8 mouse cellular contexts compared by ENCODE assay signal in the genomic region with DNA sequence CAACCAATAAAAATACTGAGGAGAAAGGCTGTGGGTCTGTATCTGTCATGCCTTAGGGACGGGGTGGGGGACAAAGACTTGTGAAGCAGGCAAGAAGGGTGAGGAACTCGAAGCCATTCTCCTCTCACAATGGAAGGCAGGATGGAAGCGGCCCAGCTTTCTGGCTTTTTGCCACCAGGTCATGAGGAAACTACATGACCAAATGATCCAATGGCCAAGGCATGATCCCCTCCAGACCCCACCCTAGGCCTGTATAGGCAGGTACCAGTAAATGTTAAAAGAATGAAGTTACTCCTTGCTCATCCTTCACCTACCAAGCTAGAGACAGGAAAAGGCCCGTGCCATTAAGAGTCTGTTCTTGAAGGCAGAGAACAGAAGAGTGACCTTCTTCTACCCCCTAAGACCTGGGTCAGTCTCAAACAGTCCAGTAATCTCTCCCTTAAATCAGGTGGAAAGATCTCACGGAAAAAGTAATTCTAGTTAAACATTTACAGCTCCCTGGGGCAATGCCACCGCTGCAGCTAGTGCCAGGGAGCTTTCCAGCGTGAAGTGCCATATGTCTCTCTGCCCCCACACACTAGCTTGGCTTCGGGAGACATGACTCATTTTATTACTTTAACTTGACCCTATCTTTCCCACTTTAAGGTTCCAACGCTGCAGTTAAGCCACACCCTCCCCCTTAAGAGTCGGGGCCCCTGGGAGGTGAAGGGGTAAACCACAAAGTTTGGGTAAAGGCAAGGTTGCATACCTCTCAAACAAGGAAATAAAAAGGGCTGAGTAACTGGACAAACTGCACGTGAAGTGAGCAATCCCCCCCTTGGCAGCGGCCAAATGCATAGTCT. TPM values are rescaled to one million over a fixed set of nuclear protein-coding genes. Genes with fewer than 3 reads are reported as not detected.
DNase-seq lines count a peak whose midpoint lies in the region; ATAC-seq and TF ChIP-seq lines count a peak whose summit lies in the region.

No protein-coding gene starts in this region.

- 78% methylated on average over 12 of the region's 12 CpGs for WGBS in embryonic facial prominence, embryonic 11.5 days
- WGBS in intestine, postnatal 0 days, result 36% methylated on average over 12 of the region's 12 CpGs
- WGBS in liver, embryonic 16.5 days (ENCODE audit: insufficient replicate concordance), result 40% methylated on average over 12 of the region's 12 CpGs
- WGBS in stomach, embryonic 15.5 days, result 49% methylated on average over 12 of the region's 12 CpGs

- H3K9me3 ChIP-seq in embryonic facial prominence, embryonic 11.5 days (replicated peaks; ENCODE audit: control insufficient read depth, low read length), result no peaks in the 10 kb centered on the region
- no peaks in the 10 kb centered on the region for H3K9me3 ChIP-seq in intestine, postnatal 0 days (ENCODE audit: control insufficient read depth)
- H3K9me3 ChIP-seq in liver, embryonic 16.5 days (replicated peaks; ENCODE audit: control insufficient read depth, low read length), result no peaks in the 10 kb centered on the region
- H3K9me3 ChIP-seq in stomach, embryonic 15.5 days, result no peaks in the 10 kb centered on the region

- TF ChIP-seq CTCF in intestine, postnatal 0 days (IDR thresholded peaks at IDR 0.05; ENCODE audit: low read depth), result no peak

- peak overlapping the region; percentile 67 for H3K4me3 ChIP-seq in embryonic facial prominence, embryonic 11.5 days (ENCODE audit: low read depth, low read length)
- H3K4me3 ChIP-seq in intestine, postnatal 0 days (ENCODE audit: low read depth, low read length), result peak overlapping the region; percentile 89
- peak overlapping the region; percentile 74 for H3K4me3 ChIP-seq in liver, embryonic 16.5 days (ENCODE audit: low read depth, low read length)
- peak overlapping the region; percentile 82 for H3K4me3 ChIP-seq in stomach, embryonic 15.5 days (replicated peaks)

- DNase-seq in right cerebral cortex, adult 18-20 months, result peak; percentile 50
- DNase-seq in right cerebral cortex, postnatal 25 days, result no peak
- DNase-seq in embryonic facial prominence, embryonic 11.5 days (ENCODE audit: low spot score), result no peak
- no peak for DNase-seq in adrenal gland, adult (ENCODE audit: inconsistent age in 2 of 2, low spot score in 1 of 2)
- DNase-seq in gastrocnemius, postnatal 4 days (ENCODE audit: low spot score in 2 of 2), result no peak

- peak overlapping the region; percentile 69 for H3K9ac ChIP-seq in embryonic facial prominence, embryonic 11.5 days (replicated peaks; ENCODE audit: low read length)
- peak overlapping the region; percentile 76; the same call in 1 of the 2 replicates for H3K9ac ChIP-seq in intestine, postnatal 0 days (ENCODE audit: low read depth, low read length)
- peak overlapping the region; percentile 76 for H3K9ac ChIP-seq in liver, embryonic 16.5 days (ENCODE audit: low read depth, low read length)
- H3K9ac ChIP-seq in stomach, embryonic 15.5 days, result peak overlapping the region; percentile 49

- H3K27me3 ChIP-seq in embryonic facial prominence, embryonic 11.5 days (ENCODE audit: control insufficient read depth, insufficient read depth, low read length), result no peaks in the 10 kb centered on the region
- H3K27me3 ChIP-seq in intestine, postnatal 0 days (replicated peaks; ENCODE audit: control insufficient read depth, insufficient read depth, low read length), result no peaks in the 10 kb centered on the region
- no peaks in the 10 kb centered on the region for H3K27me3 ChIP-seq in liver, embryonic 16.5 days (ENCODE audit: control insufficient read depth, insufficient read depth, low read depth, low read length)
- H3K27me3 ChIP-seq in stomach, embryonic 15.5 days (replicated peaks), result no peaks in the 10 kb centered on the region

- H3K27ac ChIP-seq in embryonic facial prominence, embryonic 11.5 days (replicated peaks; ENCODE audit: low read depth, low read length), result no peak overlapping the region
- H3K27ac ChIP-seq in intestine, postnatal 0 days (ENCODE audit: low read depth, low read length), result peak overlapping the region; percentile 84
- peak overlapping the region; percentile 61; the same call in 1 of the 2 replicates for H3K27ac ChIP-seq in liver, embryonic 16.5 days (ENCODE audit: low read length)
- H3K27ac ChIP-seq in stomach, embryonic 15.5 days, result peak overlapping the region; percentile 76

- peaks cover 4% of the 10 kb centered on the region; the same call in 1 of the 2 replicates for H3K4me1 ChIP-seq in embryonic facial prominence, embryonic 11.5 days (ENCODE audit: control insufficient read depth, insufficient read depth, low read length)
- H3K4me1 ChIP-seq in intestine, postnatal 0 days (replicated peaks; ENCODE audit: control insufficient read depth, insufficient read depth, low read length), result peaks cover 18% of the 10 kb centered on the region
- peaks cover 21% of the 10 kb centered on the region for H3K4me1 ChIP-seq in liver, embryonic 16.5 days (ENCODE audit: control insufficient read depth, low read depth, low read length)
- H3K4me1 ChIP-seq in stomach, embryonic 15.5 days, result peaks cover 27% of the 10 kb centered on the region

- peak overlapping the region; percentile 82 for H3K4me2 ChIP-seq in embryonic facial prominence, embryonic 11.5 days (ENCODE audit: low read depth, low read length)
- H3K4me2 ChIP-seq in intestine, postnatal 0 days (replicated peaks; ENCODE audit: low read depth), result peak overlapping the region; percentile 75
- peak overlapping the region; percentile 66 for H3K4me2 ChIP-seq in liver, embryonic 16.5 days (ENCODE audit: low read depth, low read length)
- H3K4me2 ChIP-seq in stomach, embryonic 15.5 days, result peak overlapping the region; percentile 82

- no peak for ATAC-seq in embryonic facial prominence, embryonic 11.5 days (replicated peaks; ENCODE audit: insufficient number of reproducible peaks, low FRiP score, low TSS enrichment, low read depth)
- ATAC-seq in intestine, postnatal 0 days, result peak; percentile 66
- no peak for ATAC-seq in liver, embryonic 16.5 days (ENCODE audit: low read depth)
- ATAC-seq in stomach, embryonic 15.5 days (ENCODE audit: insufficient read depth, low FRiP score, low read depth), result peak; percentile 38; the same call in 1 of the 2 replicates

- H3K36me3 ChIP-seq in embryonic facial prominence, embryonic 11.5 days (replicated peaks; ENCODE audit: control insufficient read depth, insufficient read depth, low read depth, low read length), result no peaks in the 10 kb centered on the region
- H3K36me3 ChIP-seq in intestine, postnatal 0 days (ENCODE audit: control insufficient read depth, insufficient read depth), result no peaks in the 10 kb centered on the region; the same call in 1 of the 2 replicates
- H3K36me3 ChIP-seq in liver, embryonic 16.5 days (ENCODE audit: control insufficient read depth, insufficient read depth), result peaks cover 2% of the 10 kb centered on the region; the same call in 1 of the 2 replicates
- H3K36me3 ChIP-seq in stomach, embryonic 15.5 days, result peaks cover 3% of the 10 kb centered on the region; the same call in 1 of the 2 replicates

RNA-seq across cellular contexts. Expression of a gene that starts 1.2 kb away (rescaled TPM):
- 1.6 and 1.8 TPM in 2 replicates for polyA plus RNA-seq in embryonic facial prominence, embryonic 11.5 days (2014; fragmentation: Nextera tagmentation; extraction: Ambion mirVana)
- 0.26 and 0.47 TPM in 2 replicates for polyA plus RNA-seq in intestine, postnatal 0 days (2015; fragmentation: Nextera tagmentation; extraction: Ambion mirVana)
- polyA plus RNA-seq in liver, embryonic 16.5 days (2015; fragmentation: Nextera tagmentation; extraction: Ambion mirVana), result 0.70 and 0.74 TPM in 2 replicates
- 0.85 and 1.1 TPM in 2 replicates for polyA plus RNA-seq in stomach, embryonic 15.5 days (2015; fragmentation: Nextera tagmentation; extraction: Ambion mirVana)
- under 1 TPM; 0.32 to 0.39 TPM for total RNA-seq in gastrocnemius, postnatal 4 days (2021)

RNA-seq across cellular contexts. Expression of a gene that starts 1.3 kb away (rescaled TPM):
- 193 and 212 TPM in 2 replicates for polyA plus RNA-seq in embryonic facial prominence, embryonic 11.5 days (2014; fragmentation: Nextera tagmentation; extraction: Ambion mirVana)
- 255 and 276 TPM in 2 replicates for polyA plus RNA-seq in intestine, postnatal 0 days (2015; fragmentation: Nextera tagmentation; extraction: Ambion mirVana)
- 77.7 and 79.9 TPM in 2 replicates for polyA plus RNA-seq in liver, embryonic 16.5 days (2015; fragmentation: Nextera tagmentation; extraction: Ambion mirVana)
- polyA plus RNA-seq in stomach, embryonic 15.5 days (2015; fragmentation: Nextera tagmentation; extraction: Ambion mirVana), result 202 and 221 TPM in 2 replicates
- total RNA-seq in gastrocnemius, postnatal 4 days (2021), result 10 to 100 TPM; 59.8 to 71.2 TPM

RNA-seq across cellular contexts. Expression of a gene that starts 17.2 kb away (rescaled TPM):
- polyA plus RNA-seq in embryonic facial prominence, embryonic 11.5 days (2014; fragmentation: Nextera tagmentation; extraction: Ambion mirVana), result 2.4 and 3.5 TPM in 2 replicates
- polyA plus RNA-seq in intestine, postnatal 0 days (2015; fragmentation: Nextera tagmentation; extraction: Ambion mirVana), result 4.6 and 4.7 TPM in 2 replicates
- polyA plus RNA-seq in liver, embryonic 16.5 days (2015; fragmentation: Nextera tagmentation; extraction: Ambion mirVana), result 4.3 and 5.4 TPM in 2 replicates
- 17.9 and 19.8 TPM in 2 replicates for polyA plus RNA-seq in stomach, embryonic 15.5 days (2015; fragmentation: Nextera tagmentation; extraction: Ambion mirVana)
- total RNA-seq in gastrocnemius, postnatal 4 days (2021), result 1 to 10 TPM in 1 of 2 experiments, under 1 TPM in 1; 0.83 to 1.7 TPM

RNA-seq across cellular contexts. Expression of a gene that starts 24.1 kb away (rescaled TPM):
- 114 and 117 TPM in 2 replicates for polyA plus RNA-seq in embryonic facial prominence, embryonic 11.5 days (2014; fragmentation: Nextera tagmentation; extraction: Ambion mirVana)
- polyA plus RNA-seq in intestine, postnatal 0 days (2015; fragmentation: Nextera tagmentation; extraction: Ambion mirVana), result 148 and 157 TPM in 2 replicates
- polyA plus RNA-seq in liver, embryonic 16.5 days (2015; fragmentation: Nextera tagmentation; extraction: Ambion mirVana), result 72.2 and 75.2 TPM in 2 replicates
- polyA plus RNA-seq in stomach, embryonic 15.5 days (2015; fragmentation: Nextera tagmentation; extraction: Ambion mirVana), result 131 and 138 TPM in 2 replicates
- total RNA-seq in gastrocnemius, postnatal 4 days (2021), result 10 to 100 TPM; 48.6 to 48.8 TPM

RNA-seq across cellular contexts. Expression of a gene that starts 24.5 kb away (rescaled TPM):
- polyA plus RNA-seq in embryonic facial prominence, embryonic 11.5 days (2014; fragmentation: Nextera tagmentation; extraction: Ambion mirVana), result 158 and 160 TPM in 2 replicates
- polyA plus RNA-seq in intestine, postnatal 0 days (2015; fragmentation: Nextera tagmentation; extraction: Ambion mirVana), result 117 and 124 TPM in 2 replicates
- 89.6 and 93.6 TPM in 2 replicates for polyA plus RNA-seq in liver, embryonic 16.5 days (2015; fragmentation: Nextera tagmentation; extraction: Ambion mirVana)
- polyA plus RNA-seq in stomach, embryonic 15.5 days (2015; fragmentation: Nextera tagmentation; extraction: Ambion mirVana), result 135 and 142 TPM in 2 replicates
- 10 to 100 TPM; 82.5 to 86.9 TPM for total RNA-seq in gastrocnemius, postnatal 4 days (2021)

Comparison
In these comparisons a context has a peak if more than half of its experiments do, and no peak if none do; other contexts are left out.
1. ATAC-seq: peak in intestine, postnatal 0 days (single experiment) and stomach, embryonic 15.5 days (single experiment); none in embryonic facial prominence, embryonic 11.5 days (single experiment) and liver, embryonic 16.5 days (single experiment).
2. Peak in every context shown above with its lines, with median percentiles within 50 percentile points of each other: H3K4me2 ChIP-seq, H3K4me3 ChIP-seq and H3K9ac ChIP-seq.